Mouse (Mus musculus) hindbrain, embryonic 13.5 days (tissue): ENCODE measurements around the gene Cib3. TPM values are rescaled to one million over a fixed set of nuclear protein-coding genes. Genes with fewer than 3 reads are reported as not detected.

ENCODE experiments used
- ATAC-seq: fragments of 200-750 bp; cut with Nextera tagmentation; 2 replicates; pipeline ENCODE4 v1.8.0; 2017; ENCODE audit warnings: moderate TSS enrichment; ENCODE audit not compliant: low FRiP score
- H3K27ac ChIP-seq: fragments of 300-500 bp; sonication (generic); 2 replicates; pipeline ENCODE4 v1.5.1; 2015; ENCODE audit warnings: inconsistent platforms, mild to moderate bottlenecking, moderate library complexity
- H3K27me3 ChIP-seq: fragments of 300-500 bp; sonication (generic); 2 replicates; pipeline ENCODE4 v1.6.1; 2015; ENCODE audit warnings: mild to moderate bottlenecking, inconsistent platforms
- H3K36me3 ChIP-seq: fragments of 300-500 bp; sonication (generic); 2 replicates; pipeline ENCODE4 v1.6.1; 2015; ENCODE audit warnings: mild to moderate bottlenecking, inconsistent platforms
- H3K4me1 ChIP-seq: fragments of 300-500 bp; sonication (generic); replicated peaks from 2 replicates; pipeline ENCODE4 v1.6.1; 2015; ENCODE audit warnings: inconsistent platforms
- H3K4me2 ChIP-seq: fragments of 300-500 bp; sonication (generic); 2 replicates; pipeline ENCODE4 v1.6.1; 2015; ENCODE audit warnings: inconsistent platforms, mild to moderate bottlenecking, moderate library complexity
- H3K4me3 ChIP-seq: fragments of 300-500 bp; sonication (generic); 2 replicates; pipeline ENCODE4 v1.5.1; 2015; ENCODE audit warnings: mild to moderate bottlenecking, inconsistent platforms
- H3K9ac ChIP-seq: fragments of 300-500 bp; sonication (generic); 2 replicates; pipeline ENCODE4 v1.6.1; 2015; ENCODE audit warnings: mild to moderate bottlenecking, inconsistent platforms
- H3K9me3 ChIP-seq: fragments of 300-500 bp; sonication (generic); 2 replicates; pipeline ENCODE4 v1.6.1; 2016; ENCODE audit warnings: inconsistent platforms
- WGBS: fragments of 180-500 bp; shearing (Covaris S2); methylation state at CpG from one replicate; pipeline ENCODE4 v1.1.7; 2015; 5-methylcytosine and 5-hydroxymethylcytosine counted together
- polyA plus RNA-seq: library from polyadenylated mRNA; unstranded; fragments of >200 nt; fragmentation: Nextera tagmentation; extraction: Ambion mirVana; gene quantifications from 2 replicates; pipeline ENCODE4 v1.2.1, GENCODE M21; 2015

Cib3 gene
- polyA plus RNA-seq, 1 experiment from 2014 or later, result not detected

- Histone ChIP-seq H3K4me2 (peak within 1 kb of the TSS; percentile 83), H3K27ac (peak within 1 kb of the TSS; percentile 96), H3K4me1 (peaks cover 30% of the 10 kb centered on the region), H3K9ac (peak within 1 kb of the TSS; percentile 77), H3K9me3 (no peaks in the 10 kb centered on the region), H3K4me3 (peak within 1 kb of the TSS; percentile 64), H3K36me3 (peaks cover 19% of the 10 kb centered on the region), H3K27me3 (no peaks in the 10 kb centered on the region)
- WGBS, result under 1% methylated on average over 54 of the region's 54 CpGs
- peak; percentile 97 for ATAC-seq
These were observed 27.1 kb upstream of the Cib3 start, which contains the start of gene Ap1m1 for GRCm38 (mm10) chr8:72239499-72240402. Ap1m1 (plus strand) TSS chr8:72240018.

- Histone ChIP-seq H3K4me1 (peaks cover 18% of the 10 kb centered on the region), H3K9ac (no peak overlapping the region), H3K4me3 (no peak overlapping the region), H3K36me3 (peaks cover 32% of the 10 kb centered on the region), H3K4me2 (no peak overlapping the region), H3K27ac (no peak overlapping the region), H3K9me3 (no peaks in the 10 kb centered on the region), H3K27me3 (peaks cover 2% of the 10 kb centered on the region; the same call in 1 of the 2 replicates)
- no peak for ATAC-seq
- 94% methylated on average over 5 of the region's 5 CpGs for WGBS
These were observed 10.0 kb upstream of the Cib3 start for GRCm38 (mm10) chr8:72222656-72223055.

DNA sequence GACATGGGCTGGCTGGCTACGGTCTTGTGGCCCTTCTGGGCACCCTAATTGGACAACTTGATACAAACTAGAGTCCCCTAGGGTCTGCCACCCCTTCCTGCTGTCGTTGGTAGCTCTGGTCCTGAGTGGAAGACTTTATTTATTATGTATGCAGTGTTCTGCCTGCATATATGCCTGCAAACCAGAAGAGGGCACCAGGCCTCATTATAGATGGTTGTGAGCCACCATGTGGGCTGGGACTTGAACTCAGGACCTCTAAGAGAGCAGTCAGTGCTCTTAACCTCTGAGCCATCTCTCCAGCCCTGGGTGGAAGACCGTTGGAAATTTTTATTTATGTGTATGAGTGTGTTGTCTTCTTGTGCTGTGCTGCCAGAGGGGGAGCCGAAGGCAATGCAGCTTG, 8.1 kb upstream of the Cib3 start:
- no peaks in the 10 kb centered on the region for H3K9me3 ChIP-seq
- H3K36me3 ChIP-seq, result peaks cover 32% of the 10 kb centered on the region
- H3K4me1 ChIP-seq, result peaks cover 18% of the 10 kb centered on the region
- peak overlapping the region; percentile 90 for H3K4me3 ChIP-seq
- no peak overlapping the region for H3K9ac ChIP-seq
- no peak overlapping the region for H3K27ac ChIP-seq
- WGBS, result 82% methylated on average over 4 of the region's 4 CpGs
- ATAC-seq, result no peak
- H3K4me2 ChIP-seq, result peak overlapping the region; percentile 97
- H3K27me3 ChIP-seq, result peaks cover 20% of the 10 kb centered on the region

GRCm38 (mm10) chr8:72219541-72220363, 7.1 kb upstream of the Cib3 start, which contains the start of gene Fam32a:
Fam32a (plus strand) TSS chr8:72219730.
- Histone ChIP-seq H3K4me2 (peak within 1 kb of the TSS; percentile 97), H3K27ac (peak within 1 kb of the TSS; percentile 84), H3K9ac (peak within 1 kb of the TSS; percentile 88), H3K9me3 (no peaks in the 10 kb centered on the region), H3K4me3 (peak within 1 kb of the TSS; percentile 90), H3K36me3 (peaks cover 32% of the 10 kb centered on the region), H3K4me1 (peaks cover 18% of the 10 kb centered on the region), H3K27me3 (peaks cover 29% of the 10 kb centered on the region)
- WGBS, result 11% methylated on average over 39 of the region's 39 CpGs
- ATAC-seq, result peak; percentile 98

DNA sequence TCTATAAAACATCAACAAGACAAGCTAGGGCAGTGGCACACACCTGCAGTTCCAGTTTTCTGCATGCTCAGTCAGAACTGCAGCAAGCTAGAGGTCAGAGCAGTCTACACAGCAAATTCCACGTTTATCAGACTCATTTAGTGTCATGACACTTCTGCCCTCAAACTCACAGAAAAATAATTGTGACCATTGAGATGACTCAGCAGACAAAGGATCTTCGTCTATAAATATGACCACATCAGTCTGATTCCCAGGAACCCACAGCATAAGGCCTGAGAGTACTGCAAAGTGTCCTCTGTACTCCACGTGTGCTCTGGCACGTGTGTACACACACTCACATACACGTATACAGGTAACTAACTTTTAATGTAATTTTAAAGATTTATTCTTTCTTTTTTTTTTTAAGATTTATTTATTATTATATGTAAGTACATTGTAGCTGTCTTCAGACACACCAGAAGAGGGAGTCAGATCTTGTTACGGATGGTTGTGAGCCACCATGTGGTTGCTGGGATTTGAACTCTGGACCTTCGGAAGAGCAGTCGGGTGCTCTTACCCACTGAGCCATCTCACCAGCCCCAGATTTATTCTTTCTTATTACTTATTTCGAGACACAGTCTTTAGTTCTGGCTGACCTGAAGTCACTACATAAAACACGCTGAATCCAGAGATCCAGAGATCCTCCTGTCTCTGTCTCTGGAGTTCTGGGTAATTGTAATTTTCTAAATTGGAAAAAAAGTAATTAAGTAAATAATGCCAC, 6.3 kb upstream of the Cib3 start:
- no peak overlapping the region for H3K9ac ChIP-seq

GRCm38 (mm10) chr8:72215871-72216270, 3.2 kb upstream of the Cib3 start:
- Histone ChIP-seq H3K27me3 (peaks cover 36% of the 10 kb centered on the region), H3K9ac (no peak overlapping the region)
- WGBS, result 31% methylated on average over 1 of the region's 1 CpGs

More for the DNA sequence above, 6.3 kb upstream of the Cib3 start:
- 84% methylated on average over 9 of the region's 10 CpGs for WGBS
- no peak overlapping the region for H3K27ac ChIP-seq
- H3K4me1 ChIP-seq, result peaks cover 18% of the 10 kb centered on the region
- peak; percentile 49 for ATAC-seq
- H3K27me3 ChIP-seq, result peaks cover 30% of the 10 kb centered on the region
- peak overlapping the region; percentile 97 for H3K4me2 ChIP-seq
- H3K9me3 ChIP-seq, result no peaks in the 10 kb centered on the region
- H3K36me3 ChIP-seq, result peaks cover 31% of the 10 kb centered on the region
- H3K4me3 ChIP-seq, result peak overlapping the region; percentile 90

GRCm38 (mm10) chr8:72215060-72215459, 2.4 kb upstream of the Cib3 start:
- H3K4me3 ChIP-seq, result no peak overlapping the region
- H3K27me3 ChIP-seq, result peaks cover 36% of the 10 kb centered on the region
- H3K9ac ChIP-seq, result no peak overlapping the region
- WGBS, result 51% methylated on average over 2 of the region's 2 CpGs
- no peaks in the 10 kb centered on the region for H3K36me3 ChIP-seq
- no peak for ATAC-seq
- H3K27ac ChIP-seq, result no peak overlapping the region
- peaks cover under 1% of the 10 kb centered on the region for H3K4me1 ChIP-seq
- H3K9me3 ChIP-seq, result no peaks in the 10 kb centered on the region
- H3K4me2 ChIP-seq, result no peak overlapping the region

More at GRCm38 (mm10) chr8:72215871-72216270, 3.2 kb upstream of the Cib3 start:
- H3K4me2 ChIP-seq, result no peak overlapping the region
- H3K4me3 ChIP-seq, result no peak overlapping the region
- H3K4me1 ChIP-seq, result peaks cover 8% of the 10 kb centered on the region
- no peak overlapping the region for H3K27ac ChIP-seq
- no peak for ATAC-seq
- no peaks in the 10 kb centered on the region for H3K9me3 ChIP-seq
- H3K36me3 ChIP-seq, result no peaks in the 10 kb centered on the region

- H3K4me2 ChIP-seq, result no peak within 1 kb of the TSS
- no peak for ATAC-seq
- no peaks in the 10 kb centered on the region for H3K4me1 ChIP-seq
- 73% methylated on average over 4 of the region's 4 CpGs for WGBS
- H3K27ac ChIP-seq, result no peak within 1 kb of the TSS
- H3K36me3 ChIP-seq, result no peaks in the 10 kb centered on the region
- H3K27me3 ChIP-seq, result peaks cover 36% of the 10 kb centered on the region
- H3K9ac ChIP-seq, result no peak within 1 kb of the TSS
- no peaks in the 10 kb centered on the region for H3K9me3 ChIP-seq
- no peak within 1 kb of the TSS for H3K4me3 ChIP-seq
These were observed 899 bp upstream of the Cib3 start, which contains the start of gene Gm11034 for GRCm38 (mm10) chr8:72213536-72213935. Gm11034 (minus strand) TSS chr8:72213636.

DNA sequence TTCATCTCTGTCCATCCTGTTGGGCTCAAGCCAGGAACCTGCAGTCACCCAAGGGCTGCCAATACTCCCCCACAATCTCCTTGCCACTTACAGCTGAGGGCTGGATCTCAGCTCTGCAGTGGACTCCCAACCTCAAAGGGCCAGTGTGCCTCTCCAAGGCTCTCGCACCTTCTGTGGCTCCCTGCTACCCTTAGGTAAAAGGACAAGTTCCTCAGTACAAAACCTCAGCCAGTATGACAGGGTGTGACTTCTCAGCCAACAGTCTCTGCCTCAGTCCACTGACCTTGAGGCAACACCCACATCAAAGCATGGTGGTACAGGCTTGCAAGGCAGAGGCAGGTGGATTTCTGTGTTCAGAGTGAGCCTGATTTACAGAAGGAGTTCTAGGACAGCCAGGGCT, 791 bp downstream of the Cib3 start:
- Histone ChIP-seq H3K4me2 (no peak overlapping the region), H3K4me3 (no peak overlapping the region), H3K36me3 (no peaks in the 10 kb centered on the region), H3K9ac (no peak overlapping the region), H3K9me3 (no peaks in the 10 kb centered on the region), H3K27me3 (peaks cover 26% of the 10 kb centered on the region), H3K27ac (no peak overlapping the region), H3K4me1 (no peaks in the 10 kb centered on the region)
- 91% methylated on average over 1 of the region's 1 CpGs for WGBS
- ATAC-seq, result no peak

GRCm38 (mm10) chr8:72210710-72211109, 1.9 kb downstream of the Cib3 start:
- Histone ChIP-seq H3K4me3 (no peak overlapping the region), H3K9me3 (no peaks in the 10 kb centered on the region), H3K27ac (no peak overlapping the region), H3K36me3 (no peaks in the 10 kb centered on the region), H3K4me2 (no peak overlapping the region), H3K27me3 (peaks cover 16% of the 10 kb centered on the region), H3K4me1 (no peaks in the 10 kb centered on the region), H3K9ac (no peak overlapping the region)
- no peak for ATAC-seq
- 64% methylated on average over 2 of the region's 2 CpGs for WGBS

DNA sequence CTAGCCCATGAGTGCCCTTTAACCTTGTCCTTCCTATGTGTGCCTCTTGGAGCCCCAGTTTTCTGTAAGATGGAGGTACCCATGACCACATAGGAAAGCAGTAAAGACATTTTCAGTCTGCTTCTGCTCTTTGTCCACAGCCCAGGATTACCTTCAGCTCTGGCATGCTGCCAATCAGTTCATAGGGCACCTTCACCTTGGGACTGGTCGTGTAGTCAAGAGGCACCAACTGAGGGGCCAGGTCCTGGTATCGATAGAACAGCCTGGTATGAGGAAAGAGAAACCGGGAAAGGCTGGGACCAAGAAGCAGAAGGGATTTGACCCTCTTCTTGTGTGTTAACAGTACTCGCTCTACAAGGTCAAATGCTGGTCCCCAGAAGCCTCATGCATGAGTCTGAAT, 2.4 kb downstream of the Cib3 start:
- no peak for ATAC-seq
- Histone ChIP-seq H3K9me3 (no peaks in the 10 kb centered on the region), H3K4me2 (no peak overlapping the region), H3K36me3 (no peaks in the 10 kb centered on the region), H3K27me3 (peaks cover 12% of the 10 kb centered on the region), H3K9ac (no peak overlapping the region), H3K4me1 (no peaks in the 10 kb centered on the region), H3K27ac (no peak overlapping the region), H3K4me3 (no peak overlapping the region)
- 76% methylated on average over 4 of the region's 4 CpGs for WGBS
